Mouse (Mus musculus): Measurements from ENCODE around the gene Auts2.
A peak's percentile ranks its signal among the peaks of the same experiment; 100 is the strongest.

Auts2 gene

GRCm38 (mm10) chr5:132307000-132307399 is 236.1 kb downstream of the Auts2 start:
- no peak for DNase-seq

GRCm38 (mm10) chr5:132305354-132305934 is 237.7 kb downstream of the Auts2 start:
- DNase-seq: no peak

GRCm38 (mm10) chr5:132302778-132303177 is 240.4 kb downstream of the Auts2 start:
- DNase-seq: no peak

GRCm38 (mm10) chr5:132300794-132301193 is 242.3 kb downstream of the Auts2 start:
- DNase-seq: no peak

- no peak for DNase-seq
Measured at GRCm38 (mm10) chr5:132299716-132300115, 243.4 kb downstream of the Auts2 start.

GRCm38 (mm10) chr5:132298996-132299395 is 244.1 kb downstream of the Auts2 start:
- DNase-seq: no peak

- DNase-seq: no peak
Measured at GRCm38 (mm10) chr5:132297309-132297708, 245.8 kb downstream of the Auts2 start.

- DNase-seq: no peak
Measured at GRCm38 (mm10) chr5:132294469-132294868, 248.7 kb downstream of the Auts2 start.

GRCm38 (mm10) chr5:132292932-132293331 is 250.2 kb downstream of the Auts2 start:
- no peak for DNase-seq

- DNase-seq: no peak
Measured at GRCm38 (mm10) chr5:132290606-132291535, 252.3 kb downstream of the Auts2 start.

- DNase-seq: peak; percentile 2
Measured at GRCm38 (mm10) chr5:132283741-132284140, 259.4 kb downstream of the Auts2 start.

- no peak for DNase-seq
Measured at GRCm38 (mm10) chr5:132274098-132274898, 268.8 kb downstream of the Auts2 start.

- DNase-seq: no peak
Measured at GRCm38 (mm10) chr5:132272132-132272531, 271.0 kb downstream of the Auts2 start.

- DNase-seq: no peak
Measured at GRCm38 (mm10) chr5:132270896-132271295, 272.2 kb downstream of the Auts2 start.

- no peak for DNase-seq
Measured at GRCm38 (mm10) chr5:132270074-132270473, 273.1 kb downstream of the Auts2 start.

- DNase-seq: no peak
Measured at GRCm38 (mm10) chr5:132268351-132268967, 274.7 kb downstream of the Auts2 start.

- DNase-seq: no peak
Measured at GRCm38 (mm10) chr5:132265015-132265414, 278.1 kb downstream of the Auts2 start.

GRCm38 (mm10) chr5:132261750-132262149 is 281.4 kb downstream of the Auts2 start:
- no peak for DNase-seq

GRCm38 (mm10) chr5:132258882-132259281 is 284.3 kb downstream of the Auts2 start:
- no peak for DNase-seq

GRCm38 (mm10) chr5:132255579-132255978 is 287.6 kb downstream of the Auts2 start:
- no peak for DNase-seq

GRCm38 (mm10) chr5:132249523-132249922 is 293.6 kb downstream of the Auts2 start:
- no peak for DNase-seq

GRCm38 (mm10) chr5:132248069-132248468 is 295.1 kb downstream of the Auts2 start:
- no peak for DNase-seq

GRCm38 (mm10) chr5:132235460-132235859 is 307.7 kb downstream of the Auts2 start:
- DNase-seq: no peak

Measured in lung, postnatal 14 days (tissue).